Mouse (Mus musculus) stomach, postnatal 0 days (tissue): ENCODE measurements around the gene Zranb1.

ENCODE experiments used
- CTCF ChIP-seq: IDR thresholded peaks from 2 replicates; pipeline ENCODE4 v1.5.1; 2016; ENCODE audit warnings: antibody characterized with exemption, low read depth, mild to moderate bottlenecking, moderate library complexity
- EP300 ChIP-seq: optimal IDR thresholded peaks from 2 replicates; pipeline ENCODE3; 2016; ENCODE audit warnings: antibody characterized with exemption

DNA sequence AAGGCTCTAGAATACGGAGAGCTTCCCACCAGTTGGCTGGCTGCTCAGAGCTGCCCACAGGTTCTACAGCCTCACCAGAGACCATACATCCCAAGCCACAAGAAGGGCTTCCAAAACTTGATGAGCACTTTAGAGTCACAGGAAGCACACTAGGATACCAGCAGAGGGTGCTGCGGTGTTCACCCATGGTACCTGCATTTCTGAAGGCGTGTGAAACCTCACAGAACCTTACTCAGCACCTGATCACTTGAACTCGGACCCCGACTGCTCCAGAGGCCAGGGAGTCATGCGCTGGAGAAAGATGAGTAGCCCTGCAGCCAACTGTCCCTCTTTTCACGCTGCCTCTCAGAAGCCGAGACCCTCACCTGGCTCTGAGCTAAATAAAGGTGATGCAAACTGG lies 63.2 kb downstream of the Zranb1 start:
- TF ChIP-seq CTCF (peak; percentile 58), EP300 (no peak)
